Mouse (Mus musculus) bone marrow macrophage, adult 2 months (primary cell): ENCODE measurements at regions not wholly inside any gene's neighbourhood (a gene's known extent, or its start where the extent isn't known, plus 50 kb on each side); places are given as distances from the start of the nearest gene placed in this dataset.

Source experiments
- CTCF ChIP-seq: IDR thresholded peaks from 2 replicates; pipeline ENCODE4 v1.5.1; 2012; ENCODE audit warnings: low read depth, mild to moderate bottlenecking, low read length, moderate library complexity
- POLR2A ChIP-seq: IDR thresholded peaks from 2 replicates; pipeline ENCODE4 v1.6.1; 2012; ENCODE audit warnings: mild to moderate bottlenecking, low read depth, low read length, borderline replicate concordance

- no peak for TF ChIP-seq POLR2A
- TF ChIP-seq CTCF = no peak
Measured at GRCm38 (mm10) chr6:98433286-98433685, 90.7 kb upstream of the Gm765 start.
